Mouse (Mus musculus) gastrocnemius, adult 18-20 months (tissue): ENCODE measurements at regions not wholly inside any gene's neighbourhood (a gene's known extent, or its start where the extent isn't known, plus 50 kb on each side); places are given as distances from the start of the nearest gene placed in this dataset.

ENCODE experiments used
- DNase-seq: peaks from one replicate; pipeline ENCODE4 v3.0.0; 2021; ENCODE audit warnings: low spot score

DNA sequence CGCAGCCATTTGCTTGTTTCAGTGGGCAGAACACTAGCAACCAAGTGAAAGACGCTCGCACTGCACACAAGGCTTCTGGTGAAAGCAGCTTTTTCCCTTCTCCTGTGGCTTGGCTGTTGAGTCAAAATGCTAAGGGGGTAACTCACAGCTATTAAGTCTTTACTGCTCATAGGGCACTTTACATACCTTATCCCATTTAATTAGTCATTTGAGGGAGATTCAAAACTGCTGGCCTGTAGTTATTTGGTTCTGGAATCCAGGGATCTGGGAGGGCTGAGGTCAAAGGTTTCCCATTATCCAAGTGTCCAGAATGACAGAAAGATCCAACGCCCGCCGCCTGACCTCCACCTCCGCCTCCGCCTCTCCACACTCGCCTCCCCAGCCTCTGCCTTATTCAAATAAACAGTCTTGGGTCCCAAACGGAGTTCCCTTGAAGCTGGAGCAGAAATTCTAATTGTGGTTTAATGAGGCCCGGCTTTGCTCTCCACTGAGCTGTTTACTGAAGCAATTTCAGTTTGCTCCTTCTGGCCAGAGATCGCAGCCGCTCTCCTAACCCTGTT, 106.5 kb upstream of the Mycn start:
- no peak for DNase-seq

DNA sequence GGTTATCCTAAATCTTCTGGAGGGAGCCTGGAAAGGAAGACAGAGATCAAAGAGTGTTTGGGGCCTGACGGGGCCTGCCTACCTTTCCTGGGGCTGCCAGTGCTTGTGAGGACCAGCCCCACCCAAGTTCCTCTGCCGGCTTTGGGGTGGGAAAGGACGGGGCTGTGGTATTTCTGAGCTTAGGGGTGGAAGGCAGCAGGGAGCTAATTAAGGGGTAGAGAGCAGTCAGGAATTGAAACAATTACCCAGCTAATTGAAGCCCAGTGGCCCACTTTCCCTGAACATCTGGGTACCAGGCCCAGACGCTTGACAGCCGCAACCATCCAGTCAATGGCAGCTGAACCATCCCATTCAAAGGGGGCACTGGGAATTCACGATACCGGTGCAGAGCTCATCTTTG, 101.2 kb upstream of the Mycn start:
- DNase-seq, result no peak

DNA sequence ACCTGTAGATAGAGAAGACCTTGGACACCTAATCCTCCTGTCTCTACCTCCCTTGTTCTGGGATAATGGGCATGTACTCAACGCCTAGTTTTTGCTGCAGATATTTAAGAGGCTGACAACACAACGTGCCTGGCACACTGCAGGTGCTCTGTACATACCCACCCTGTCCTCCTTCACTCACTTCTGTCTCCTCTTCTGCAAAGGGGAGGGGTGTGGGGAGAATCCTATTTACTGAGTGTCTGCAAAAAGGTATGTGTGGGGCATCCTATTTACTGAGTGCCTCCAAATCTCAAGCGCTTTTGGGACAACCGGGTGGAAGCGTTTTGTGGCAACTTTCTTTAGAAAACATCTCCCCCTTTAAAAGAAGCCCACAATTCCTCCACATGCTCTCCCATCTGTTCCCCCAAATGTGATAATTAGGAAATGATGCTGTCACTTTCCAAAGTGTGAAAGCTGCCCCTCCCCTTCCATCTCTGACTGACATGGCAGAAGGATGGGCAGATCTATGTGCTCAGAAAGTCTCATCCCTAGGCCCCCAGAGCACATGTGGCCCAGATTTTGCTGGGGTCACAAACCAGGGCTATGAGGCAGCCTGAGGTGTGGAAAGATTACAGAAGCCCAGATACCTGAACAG, 93.5 kb upstream of the Mycn start:
- DNase-seq, result no peak

DNA sequence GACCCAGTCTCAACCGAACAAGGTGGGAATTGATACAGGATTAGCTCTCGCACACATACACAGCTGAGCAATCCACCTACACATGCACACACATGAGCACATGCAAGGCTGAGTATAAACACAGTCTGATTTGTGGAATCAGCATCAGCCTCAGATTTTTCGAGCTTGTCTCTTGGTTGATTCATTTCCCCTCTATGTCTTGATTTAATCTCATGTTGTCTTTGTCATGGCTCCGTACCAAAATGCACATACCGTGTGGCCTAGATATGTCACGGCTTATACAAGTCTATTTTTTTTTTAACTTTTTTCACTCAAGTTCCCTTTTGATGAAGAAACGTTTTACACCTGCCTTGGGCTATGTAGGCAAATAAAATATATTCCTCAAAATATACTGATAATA, 88.6 kb upstream of the Mycn start:
- no peak for DNase-seq

DNA sequence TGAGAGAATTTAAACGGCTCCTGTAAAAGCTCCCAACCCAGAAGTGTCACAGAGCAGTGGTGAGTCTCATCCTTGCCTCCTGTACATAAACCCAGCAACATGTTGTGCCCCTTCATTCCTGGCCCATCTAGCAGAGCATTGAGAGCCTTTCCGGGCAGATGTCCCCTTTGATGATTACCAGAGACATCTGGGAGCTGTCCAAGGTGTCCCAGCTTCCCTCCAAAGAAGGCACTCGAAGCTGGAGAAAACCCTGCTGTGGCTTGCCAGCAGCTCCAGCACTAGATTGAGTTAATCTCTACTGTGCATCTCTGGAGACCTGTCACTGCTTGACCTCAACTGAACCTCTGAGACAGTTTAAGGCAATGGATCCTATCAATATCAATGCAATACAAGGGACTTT, 86.4 kb upstream of the Mycn start:
- no peak for DNase-seq

DNA sequence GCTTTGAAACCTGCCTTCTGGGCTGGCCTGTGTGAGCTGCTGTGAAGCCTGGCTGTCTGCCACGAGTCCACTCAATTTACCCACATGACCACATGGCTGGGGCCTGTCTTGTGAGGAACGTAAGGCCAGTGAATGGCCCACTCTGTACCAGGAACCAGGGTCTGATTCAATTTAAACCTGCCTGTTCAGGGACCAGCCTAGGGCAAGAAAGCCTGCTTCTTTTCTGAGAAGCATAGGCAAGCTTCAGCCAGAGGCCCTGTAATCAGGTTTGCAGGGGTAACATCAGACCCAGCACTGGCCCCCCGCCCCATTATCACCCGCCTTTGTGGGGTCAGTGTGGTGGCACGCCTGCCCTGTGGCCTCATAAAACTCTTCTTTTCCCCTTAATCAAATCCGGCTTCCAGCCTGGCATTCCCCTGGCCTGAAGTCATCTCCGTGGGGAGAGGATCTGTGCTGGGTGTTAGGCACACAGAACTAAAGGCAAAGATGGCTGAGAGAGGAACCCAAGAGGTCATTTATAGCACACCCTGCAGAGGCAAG, 84.4 kb upstream of the Mycn start:
- DNase-seq, result peak; percentile 6

DNA sequence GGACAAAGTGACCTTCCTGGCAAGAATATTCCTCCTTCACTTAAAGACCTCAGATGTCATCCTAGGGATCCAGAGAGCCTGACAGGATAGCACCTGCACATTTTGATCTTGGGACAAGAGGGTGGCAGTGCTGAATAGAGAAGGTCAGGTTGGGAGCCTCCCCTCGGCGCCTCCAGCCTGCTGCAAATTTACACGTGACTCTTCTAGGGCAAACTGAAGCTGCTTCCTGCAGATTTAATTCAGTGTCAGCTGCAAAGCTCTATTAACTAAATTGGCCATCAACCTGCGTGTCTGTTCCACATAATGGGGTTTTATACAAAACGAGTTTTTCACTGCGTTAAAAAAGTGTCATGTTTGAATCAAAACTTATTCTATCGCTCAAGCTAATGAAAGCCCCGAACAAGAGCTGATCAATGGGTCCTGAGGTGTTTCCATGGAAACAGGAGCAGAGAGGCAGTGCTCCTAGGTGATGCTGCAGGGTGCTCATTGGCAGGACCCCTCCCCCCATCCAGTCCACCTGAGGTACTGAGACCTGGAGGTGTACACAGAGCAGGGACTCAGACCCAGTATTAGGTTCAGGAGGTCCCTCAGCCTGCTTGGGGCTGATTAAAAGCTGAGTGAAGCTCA, 82.6 kb upstream of the Mycn start:
- DNase-seq, result no peak

DNA sequence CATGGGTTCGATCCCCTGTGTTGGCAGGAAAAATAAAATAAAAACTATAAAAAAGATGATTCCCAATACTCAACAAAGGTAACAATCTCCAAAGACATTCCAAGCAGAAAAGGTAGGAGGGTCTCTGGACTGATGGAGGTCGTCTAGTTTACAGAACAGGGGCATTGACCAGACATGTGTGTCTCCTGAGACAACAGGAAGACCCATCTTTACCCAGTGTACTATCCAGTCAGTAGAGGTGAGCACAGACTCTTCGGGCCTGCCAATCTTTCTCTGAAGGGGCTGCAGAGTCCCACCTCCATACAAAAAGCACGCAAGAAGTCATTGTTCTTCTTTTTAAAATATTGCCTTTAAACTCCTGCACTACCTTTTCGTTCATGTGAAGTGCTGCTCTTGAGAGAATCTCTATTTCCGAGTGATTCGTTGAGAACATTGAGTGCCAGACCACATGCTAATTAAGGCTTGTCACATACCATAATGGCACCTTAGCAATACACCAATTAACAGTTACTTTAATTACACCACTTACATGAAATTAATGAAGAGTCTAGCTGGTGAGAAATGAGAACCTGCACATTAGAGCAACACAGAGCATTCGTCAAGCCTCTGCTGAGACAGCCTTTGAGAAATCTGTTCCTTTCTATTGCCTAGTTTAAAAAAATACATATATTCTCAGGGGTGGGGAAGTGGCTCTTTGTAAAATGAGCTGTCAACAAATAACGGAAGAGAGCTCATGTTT, 69.5 kb upstream of the Mycn start:
- DNase-seq, result no peak

DNA sequence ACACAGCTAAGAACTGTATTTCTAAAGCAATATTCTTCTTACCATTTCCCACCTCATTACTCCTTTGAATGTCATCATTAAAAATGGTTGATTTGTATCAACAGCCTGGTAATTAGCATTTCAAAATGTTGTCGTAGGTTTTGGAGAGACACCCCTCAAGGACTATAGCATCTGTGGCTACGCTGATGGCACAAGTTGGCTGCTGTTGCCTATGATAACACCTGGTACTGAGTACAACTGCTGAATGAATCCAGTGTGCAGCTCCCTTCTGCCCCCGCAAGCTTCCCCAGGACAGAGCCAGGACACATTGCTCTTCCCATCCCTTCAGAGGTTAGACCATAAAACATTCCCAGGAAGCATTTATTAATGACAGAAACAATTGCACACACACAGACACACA, 68.7 kb upstream of the Mycn start:
- DNase-seq, result no peak

DNA sequence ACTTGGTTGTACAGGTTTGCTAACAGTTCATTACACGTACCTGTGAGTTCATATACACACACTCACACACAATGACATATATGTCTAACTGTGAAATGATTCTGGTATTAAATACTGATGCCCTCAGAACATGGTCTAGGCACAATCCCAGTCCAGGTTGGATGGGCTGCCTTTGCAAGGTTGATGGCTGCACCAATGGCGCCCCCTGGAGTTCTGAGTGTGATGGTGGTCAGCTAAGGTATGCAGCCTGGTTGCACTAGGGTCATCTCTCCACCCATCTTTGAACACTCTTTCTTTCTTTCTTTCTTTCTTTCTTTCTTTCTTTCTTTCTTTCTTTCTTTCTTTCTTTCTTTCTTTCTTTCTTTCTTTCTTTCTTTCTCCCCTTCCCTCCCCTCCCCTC, 67.8 kb upstream of the Mycn start:
- DNase-seq, result no peak

DNA sequence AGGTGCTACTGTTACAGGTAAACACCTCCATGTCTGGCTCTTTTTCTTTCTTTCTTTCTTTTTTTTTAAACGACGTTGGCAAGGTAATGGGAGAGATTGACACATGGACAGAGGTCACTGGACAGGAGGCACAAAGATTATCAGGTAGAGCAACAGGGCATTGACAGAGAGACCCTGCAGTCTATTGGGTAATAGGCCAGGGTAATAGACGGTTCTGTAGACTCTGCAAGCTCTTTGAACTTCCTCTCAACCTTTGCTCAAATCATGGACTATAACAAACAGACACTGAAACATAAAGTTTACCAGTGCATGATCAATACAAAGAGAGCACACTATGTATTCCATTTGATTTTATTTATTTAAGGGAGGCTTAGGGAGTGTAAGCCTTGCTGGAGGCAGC, 61.0 kb upstream of the Mycn start:
- DNase-seq, result no peak

DNA sequence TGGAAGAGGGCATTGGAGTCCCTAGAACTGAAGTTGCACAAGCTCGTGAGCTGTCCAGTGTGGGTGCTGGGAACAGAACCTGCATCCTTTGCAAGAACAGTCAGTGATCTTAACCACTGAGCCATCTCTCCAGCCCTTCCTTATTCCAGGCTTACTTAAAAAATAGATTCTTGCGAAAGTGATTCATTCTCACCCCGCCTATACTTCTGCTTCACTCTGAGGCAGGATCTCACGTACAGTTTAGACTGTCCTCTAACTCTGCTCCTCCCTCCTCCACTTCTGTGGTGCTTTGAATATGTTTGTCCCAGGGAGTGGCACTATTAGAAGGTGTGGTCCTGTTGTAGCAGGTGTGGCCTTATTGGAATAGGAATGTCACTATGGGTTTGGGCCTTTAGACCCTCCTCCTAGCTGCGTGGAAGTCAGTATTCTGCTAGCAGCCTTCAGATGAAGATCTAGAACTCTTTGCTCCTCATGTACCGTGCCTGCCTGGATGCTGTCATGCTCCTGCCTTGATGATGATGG, 60.4 kb upstream of the Mycn start:
- no peak for DNase-seq

DNA sequence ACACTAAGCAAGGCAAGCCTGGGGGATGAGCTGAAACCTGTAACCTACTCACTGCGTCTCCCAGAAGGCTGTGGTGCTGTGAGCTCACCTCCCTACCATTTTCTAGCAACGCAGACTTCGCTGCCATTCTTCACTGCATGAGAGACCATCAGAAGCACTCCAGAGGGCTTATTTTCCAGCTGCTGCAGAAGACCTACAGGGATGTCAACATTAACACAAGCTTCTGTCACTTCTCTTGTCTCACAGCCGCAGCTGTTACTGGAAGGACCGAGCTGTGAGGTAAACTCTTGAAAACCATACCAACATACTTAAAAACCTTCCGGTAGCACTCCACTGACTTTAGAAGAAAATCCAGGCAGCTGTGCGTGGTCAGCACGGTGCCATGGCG, 54.3 kb upstream of the Mycn start:
- DNase-seq, result no peak

DNA sequence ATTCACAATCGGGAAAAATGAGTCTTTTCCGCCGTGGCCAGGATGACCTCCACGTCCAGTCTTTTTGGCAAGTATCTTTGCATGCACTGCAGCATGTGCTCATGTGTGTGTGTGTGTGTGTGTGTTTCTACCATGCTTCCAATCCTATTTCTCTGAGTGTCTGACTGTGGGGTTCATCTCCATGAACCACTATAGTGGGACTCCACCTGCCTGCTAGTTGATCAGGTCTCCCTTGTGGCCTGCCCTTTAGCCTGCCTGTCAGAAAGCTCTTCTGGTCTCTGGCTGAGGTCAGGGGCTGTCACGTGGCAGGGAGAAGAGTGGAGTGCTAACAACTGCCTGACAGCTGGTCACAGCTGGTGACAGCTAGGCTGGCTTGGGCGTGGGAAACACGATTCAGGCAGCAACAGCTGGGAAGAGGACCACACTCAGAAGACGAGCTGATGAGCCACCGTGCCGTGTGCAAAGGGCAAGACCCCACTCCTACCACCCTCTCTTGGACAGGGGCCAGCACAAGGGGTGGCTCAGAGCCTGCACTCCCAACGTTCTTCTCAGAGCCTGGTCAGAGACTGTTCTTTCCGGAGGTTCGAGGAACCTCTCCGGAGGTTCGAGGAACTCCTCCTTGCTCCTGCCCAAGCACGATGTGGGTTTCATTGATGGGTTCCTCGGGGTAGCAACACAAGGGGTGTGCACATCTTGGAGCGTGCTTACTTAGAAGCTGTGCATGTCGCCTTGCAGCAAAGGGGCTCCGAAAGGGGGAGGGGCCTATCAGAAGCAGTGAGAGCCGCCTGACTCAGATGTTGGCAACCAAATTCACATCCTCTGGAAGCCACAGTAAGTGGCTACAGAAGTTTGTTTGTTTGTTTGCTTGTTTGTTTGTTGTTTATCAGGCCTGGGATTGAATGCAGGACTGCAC, 53.6 kb upstream of the Mycn start:
- DNase-seq, result peak; percentile 15

DNA sequence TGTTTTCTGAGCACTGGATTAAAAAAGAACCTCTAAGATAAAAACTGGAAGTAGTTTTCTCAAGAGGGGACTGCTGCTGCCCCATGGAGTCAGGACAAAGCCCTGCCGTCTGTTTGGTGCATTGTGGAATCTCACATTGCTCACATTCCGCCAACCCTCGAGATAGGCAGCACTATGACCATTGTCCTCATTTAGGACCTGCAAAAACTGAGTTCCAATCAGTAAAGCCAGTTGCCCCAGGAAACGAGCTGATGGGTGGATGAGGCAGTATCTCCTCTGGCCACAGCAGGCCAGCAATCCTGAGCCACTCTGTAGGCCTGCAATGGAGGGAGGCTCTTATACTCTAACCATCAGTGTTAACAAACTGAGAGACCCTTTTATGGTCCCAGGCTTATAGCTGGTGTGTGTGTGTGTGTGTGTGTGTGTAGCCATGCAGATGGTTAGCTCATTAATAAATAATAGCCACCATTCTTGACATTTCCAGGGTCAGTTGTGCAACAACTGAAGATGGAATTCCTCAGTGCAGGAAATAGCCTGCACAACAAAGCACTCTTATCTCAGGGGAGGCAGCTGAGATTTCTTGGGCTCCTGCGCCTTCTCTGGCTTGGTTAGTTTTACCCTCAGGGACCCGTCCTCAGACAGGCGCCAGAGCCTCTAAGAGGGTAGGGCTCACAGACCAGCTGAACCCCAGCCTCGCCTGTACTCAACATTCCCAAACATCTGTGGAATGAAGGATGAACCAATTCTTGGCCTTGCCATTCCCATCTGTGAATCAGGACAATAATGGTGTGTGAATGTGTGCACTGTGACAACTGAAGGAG, 52.4 kb upstream of the Mycn start:
- DNase-seq, result peak; percentile 4
